8 mouse cellular contexts compared by ENCODE assay signal in the genomic region with DNA sequence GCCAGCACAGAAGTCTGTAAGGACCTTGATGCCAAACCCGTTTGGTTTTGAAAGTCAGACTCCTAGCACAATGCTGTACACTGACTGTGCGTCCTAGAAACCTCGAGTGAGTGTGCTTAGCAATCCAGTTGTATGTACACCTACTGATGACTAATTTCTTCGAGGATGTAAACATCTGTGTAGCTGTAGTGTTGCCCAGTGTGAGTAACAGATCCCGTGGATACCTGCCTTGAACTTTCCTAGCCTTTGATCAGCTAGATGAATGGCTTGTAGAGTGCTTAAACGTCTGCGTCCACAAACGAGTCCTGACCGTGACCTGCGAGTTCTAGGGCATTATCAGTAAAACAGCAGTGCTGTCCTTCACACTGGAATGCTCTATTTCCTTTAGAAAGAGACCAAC. TPM values are rescaled to one million over a fixed set of nuclear protein-coding genes. Genes with fewer than 3 reads are reported as not detected.
DNase-seq lines count a peak whose midpoint lies in the region; ATAC-seq lines count a peak whose summit lies in the region.

No protein-coding gene starts in this region.

- H3K36me3 ChIP-seq in hindbrain, embryonic 15.5 days = no peaks in the 10 kb centered on the region
- H3K36me3 ChIP-seq in midbrain, embryonic 16.5 days (ENCODE audit: control insufficient read depth, insufficient read depth, low read length) = no peaks in the 10 kb centered on the region

- peaks cover 44% of the 10 kb centered on the region for H3K4me1 ChIP-seq in hindbrain, embryonic 15.5 days (replicated peaks)
- H3K4me1 ChIP-seq in midbrain, embryonic 16.5 days (ENCODE audit: control insufficient read depth, insufficient read depth, low read length) = peaks cover 34% of the 10 kb centered on the region

- peak overlapping the region; percentile 98; the same call in 1 of the 2 replicates for H3K9ac ChIP-seq in hindbrain, embryonic 15.5 days
- peak overlapping the region; percentile 99 for H3K9ac ChIP-seq in midbrain, embryonic 16.5 days (ENCODE audit: low read depth, low read length)

- H3K9me3 ChIP-seq in hindbrain, embryonic 15.5 days = no peaks in the 10 kb centered on the region
- H3K9me3 ChIP-seq in midbrain, embryonic 16.5 days (replicated peaks; ENCODE audit: control insufficient read depth, low read length, poor library complexity, severe bottlenecking) = no peaks in the 10 kb centered on the region

- H3K27me3 ChIP-seq in hindbrain, embryonic 15.5 days = no peaks in the 10 kb centered on the region
- H3K27me3 ChIP-seq in midbrain, embryonic 16.5 days (ENCODE audit: control insufficient read depth, insufficient read depth, low read depth, low read length) = no peaks in the 10 kb centered on the region

- WGBS in hindbrain, embryonic 15.5 days = 25% methylated on average over 10 of the region's 10 CpGs
- 22% methylated on average over 10 of the region's 10 CpGs for WGBS in midbrain, embryonic 16.5 days

- H3K4me3 ChIP-seq in hindbrain, embryonic 15.5 days = peak overlapping the region; percentile 97
- H3K4me3 ChIP-seq in midbrain, embryonic 16.5 days (ENCODE audit: low read depth, low read length) = peak overlapping the region; percentile 96

- H3K27ac ChIP-seq in hindbrain, embryonic 15.5 days (replicated peaks) = no peak overlapping the region
- H3K27ac ChIP-seq in midbrain, embryonic 16.5 days (ENCODE audit: low read length) = no peak overlapping the region

- peak overlapping the region; percentile 75 for H3K4me2 ChIP-seq in hindbrain, embryonic 15.5 days
- H3K4me2 ChIP-seq in midbrain, embryonic 16.5 days (ENCODE audit: low read length) = peak overlapping the region; percentile 97

- DNase-seq in kidney, adult 9 months = peak; percentile 24
- DNase-seq in kidney, postnatal 14 days = no peak
- peak; percentile 68 for DNase-seq in adrenal gland, postnatal 14 days
- DNase-seq in urinary bladder, postnatal 4 days (ENCODE audit: low spot score in 2 of 2) = no peak
- no peak for DNase-seq in cerebellum, adult 8-10 months
- no peak for DNase-seq in embryo, embryonic 10 days (ENCODE audit: low spot score)

- ATAC-seq in hindbrain, embryonic 15.5 days (ENCODE audit: low FRiP score, low read depth) = no peak
- ATAC-seq in midbrain, embryonic 16.5 days = no peak

RNA-seq across cellular contexts. Expression of gene Zbtb2, which starts 1.1 kb away (rescaled TPM):
- total RNA-seq in adrenal gland, postnatal 14 days (2021) = 11.7 and 12.3 TPM in 2 replicates
- 14.9 and 15.0 TPM in 2 replicates for polyA plus RNA-seq in hindbrain, embryonic 15.5 days (2015; fragmentation: Nextera tagmentation; extraction: Ambion mirVana)
- polyA plus RNA-seq in midbrain, embryonic 16.5 days (2015; fragmentation: Nextera tagmentation; extraction: Ambion mirVana) = 14.8 and 17.2 TPM in 2 replicates

RNA-seq across cellular contexts. Expression of gene Rmnd1, which starts 43.2 kb away (rescaled TPM):
- 51.2 and 57.0 TPM in 2 replicates for total RNA-seq in adrenal gland, postnatal 14 days (2021)
- 47.0 and 49.1 TPM in 2 replicates for polyA plus RNA-seq in hindbrain, embryonic 15.5 days (2015; fragmentation: Nextera tagmentation; extraction: Ambion mirVana)
- polyA plus RNA-seq in midbrain, embryonic 16.5 days (2015; fragmentation: Nextera tagmentation; extraction: Ambion mirVana) = 54.6 and 55.1 TPM in 2 replicates

RNA-seq across cellular contexts. Expression of gene Armt1, which starts 43.2 kb away (rescaled TPM):
- total RNA-seq in adrenal gland, postnatal 14 days (2021) = 15.7 and 20.1 TPM in 2 replicates
- polyA plus RNA-seq in hindbrain, embryonic 15.5 days (2015; fragmentation: Nextera tagmentation; extraction: Ambion mirVana) = 10.3 and 10.8 TPM in 2 replicates
- 9.3 and 10.8 TPM in 2 replicates for polyA plus RNA-seq in midbrain, embryonic 16.5 days (2015; fragmentation: Nextera tagmentation; extraction: Ambion mirVana)

Comparison
In these comparisons a context has a peak if more than half of its experiments do, and no peak if none do; other contexts are left out.
1. DNase-seq: peak in kidney, adult 9 months (single experiment) and adrenal gland, postnatal 14 days (single experiment); none in kidney, postnatal 14 days (single experiment), urinary bladder, postnatal 4 days (0 of 2), cerebellum, adult 8-10 months (single experiment) and embryo, embryonic 10 days (single experiment).